ENCODE assay signal across 8 mouse cellular contexts in genomic region chr1:52118860-52119591, GRCm38 (mm10). TPM values are rescaled to one million over a fixed set of nuclear protein-coding genes. Genes with fewer than 3 reads are reported as not detected.
DNase-seq lines count a peak whose midpoint lies in the region; ATAC-seq lines count a peak whose summit lies in the region.

Gene Stat1, plus strand, starts transcription at chr1:52119440.

- DNase-seq in MN1 (ENCODE audit: low spot score): peak; percentile 92
- peak; percentile 86 for DNase-seq in cerebellum, adult 9-10 months
- peak; percentile 43 to 78 for DNase-seq in frontal cortex, adult 2 months (ENCODE audit: extremely low spot score in 1 of 2, low spot score in 1 of 2)
- peak; percentile 94 for DNase-seq in hindbrain, embryonic 11.5 days (ENCODE audit: low spot score)
- DNase-seq in layer of hippocampus, postnatal 10 days (ENCODE audit: low spot score in 2 of 2): peak; percentile 76 to 83
- peak; percentile 92 for DNase-seq in lung, postnatal 10 days
- DNase-seq in ovary, postnatal 36 days (ENCODE audit: low spot score): peak; percentile 84
- DNase-seq in thymus, postnatal 25 days: peak; percentile 91

- no peaks in the 10 kb centered on the region for H3K4me1 ChIP-seq in hindbrain, embryonic 11.5 days (replicated peaks; ENCODE audit: control insufficient read depth, insufficient read depth, low read length)

- H3K4me2 ChIP-seq in hindbrain, embryonic 11.5 days (replicated peaks; ENCODE audit: low read depth, low read length): peak within 1 kb of the TSS; percentile 95

- no peaks in the 10 kb centered on the region for H3K9me3 ChIP-seq in hindbrain, embryonic 11.5 days (ENCODE audit: control insufficient read depth, low read length)

- peak within 1 kb of the TSS; percentile 64 for H3K9ac ChIP-seq in hindbrain, embryonic 11.5 days (ENCODE audit: low read depth, low read length)

- 0 out of 2 replicates have a peak within 1 kb of the TSS, but pooled peaks have one; percentile 17 for H3K27ac ChIP-seq in hindbrain, embryonic 11.5 days (ENCODE audit: low read depth, low read length)

- peak; percentile 95 for ATAC-seq in hindbrain, embryonic 11.5 days (ENCODE audit: low FRiP score)

- H3K27me3 ChIP-seq in hindbrain, embryonic 11.5 days (ENCODE audit: control insufficient read depth, insufficient read depth, low read length): no peaks in the 10 kb centered on the region

- H3K36me3 ChIP-seq in hindbrain, embryonic 11.5 days (ENCODE audit: control insufficient read depth, insufficient read depth, low read length): no peaks in the 10 kb centered on the region

- H3K4me3 ChIP-seq in hindbrain, embryonic 11.5 days (ENCODE audit: low read depth, low read length): peak within 1 kb of the TSS; percentile 81

- WGBS in hindbrain, embryonic 11.5 days: 5% methylated on average over 37 of the region's 37 CpGs

RNA-seq across cellular contexts. Expression of gene Stat1, which starts in this region (rescaled TPM):
- polyA plus RNA-seq in frontal cortex, adult 2 months (2012; rRNA removed): 19.4 and 19.5 TPM in 2 replicates
- 18.0 and 20.1 TPM in 2 replicates for polyA plus RNA-seq in hindbrain, embryonic 11.5 days (2014; fragmentation: Nextera tagmentation; extraction: Ambion mirVana)
- 10 to 100 TPM; 13.1 to 15.2 TPM for total RNA-seq in layer of hippocampus, postnatal 10 days (2021)

Comparison
In these comparisons a context has a peak if more than half of its experiments do, and no peak if none do; other contexts are left out.
1. Peak in every context shown above with its lines: DNase-seq, ATAC-seq, H3K4me3 ChIP-seq and H3K27ac ChIP-seq.